Mouse (Mus musculus) gonadal fat pad, adult 2 months (tissue): ENCODE results near the gene Gpr4. TPM values are rescaled to one million over a fixed set of nuclear protein-coding genes. Genes with fewer than 3 reads are reported as not detected.

ENCODE experiments used
- DNase-seq: peaks from one replicate; pipeline ENCODE4 v3.0.0-alpha.2; 2012; ENCODE audit warnings: low read depth
- polyA plus RNA-seq: library from polyadenylated mRNA; depleted of rRNA; stranded (reverse); fragments of >200 nt; gene quantifications from 2 replicates; pipeline ENCODE4 v1.2.3, GENCODE M21; 2012; rRNA removed

Gene Gpr4
- 13.3 and 15.3 TPM in 2 replicates for polyA plus RNA-seq

- no peak for DNase-seq
Measured at GRCm38 (mm10) chr7:19211996-19212755, at the start of gene Gpr4. Gene Gpr4, plus strand, starts transcription at chr7:19212538.

GRCm38 (mm10) chr7:19162928-19163327 lies 49.4 kb upstream of the Gpr4 start:
- DNase-seq: no peak

GRCm38 (mm10) chr7:19163752-19164151 lies 48.6 kb upstream of the Gpr4 start:
- DNase-seq: no peak

GRCm38 (mm10) chr7:19164189-19164588 lies 48.1 kb upstream of the Gpr4 start:
- no peak for DNase-seq

- no peak for DNase-seq
Measured at GRCm38 (mm10) chr7:19164978-19165377, 47.4 kb upstream of the Gpr4 start.

- no peak for DNase-seq
Measured at GRCm38 (mm10) chr7:19165656-19166423, 46.5 kb upstream of the Gpr4 start, which contains the start of gene Gipr. Gene Gipr, minus strand, starts transcription at chr7:19166127.

GRCm38 (mm10) chr7:19166990-19167389 lies 45.3 kb upstream of the Gpr4 start:
- no peak for DNase-seq

GRCm38 (mm10) chr7:19169506-19169905 lies 42.8 kb upstream of the Gpr4 start:
- no peak for DNase-seq

GRCm38 (mm10) chr7:19170142-19170541 lies 42.2 kb upstream of the Gpr4 start:
- no peak for DNase-seq

- DNase-seq: no peak
Measured at GRCm38 (mm10) chr7:19171831-19172230, 40.5 kb upstream of the Gpr4 start.

- DNase-seq: no peak
Measured at GRCm38 (mm10) chr7:19172874-19173273, 39.5 kb upstream of the Gpr4 start.

- no peak for DNase-seq
Measured at GRCm38 (mm10) chr7:19175708-19176515, 36.4 kb upstream of the Gpr4 start, which contains the start of gene Eml2. Gene Eml2, plus strand, starts transcription at chr7:19176421.

- DNase-seq: no peak
Measured at GRCm38 (mm10) chr7:19176516-19176947, 35.8 kb upstream of the Gpr4 start.

- no peak for DNase-seq
Measured at GRCm38 (mm10) chr7:19177216-19177615, 35.1 kb upstream of the Gpr4 start.

- DNase-seq: no peak
Measured at GRCm38 (mm10) chr7:19178035-19178434, 34.3 kb upstream of the Gpr4 start.

- no peak for DNase-seq
Measured at GRCm38 (mm10) chr7:19178443-19179092, 33.8 kb upstream of the Gpr4 start.

- no peak for DNase-seq
Measured at GRCm38 (mm10) chr7:19179173-19179572, 33.2 kb upstream of the Gpr4 start.

GRCm38 (mm10) chr7:19179936-19180335 lies 32.4 kb upstream of the Gpr4 start:
- DNase-seq: no peak

GRCm38 (mm10) chr7:19180862-19181429 lies 31.4 kb upstream of the Gpr4 start:
- no peak for DNase-seq

GRCm38 (mm10) chr7:19184250-19184649 lies 28.1 kb upstream of the Gpr4 start:
- DNase-seq: no peak

- DNase-seq: no peak
Measured at GRCm38 (mm10) chr7:19184758-19185157, 27.6 kb upstream of the Gpr4 start.
